Mouse (Mus musculus) cerebellum, adult 2 months (tissue): ENCODE results near the gene Olfr509. TPM values are rescaled to one million over a fixed set of nuclear protein-coding genes. Genes with fewer than 3 reads are reported as not detected.
"Not testable (repeated sequence)": the region's sequence is repeated elsewhere in the genome, so short reads cannot be mapped to it uniquely, and the experiment has no call there.

Experiments used
- DNase-seq, 2 experiments: peaks; one replicate each; pipeline ENCODE4 v3.0.0; 2021
- H3K27ac ChIP-seq: fragments of 200-500 bp; 2 replicates; pipeline ENCODE4 v1.5.1; 2012; ENCODE audit warnings: low read length, control low read depth, inconsistent platforms; ENCODE audit not compliant: insufficient read depth
- H3K27me3 ChIP-seq: fragments of 200-500 bp; 2 replicates; pipeline ENCODE4 v1.6.1; 2012; ENCODE audit warnings: inconsistent platforms, mild to moderate bottlenecking, low read length, moderate library complexity; ENCODE audit not compliant: control insufficient read depth, insufficient read depth
- H3K4me1 ChIP-seq: fragments of 200-500 bp; 2 replicates; pipeline ENCODE4 v1.6.1; 2011; ENCODE audit warnings: low read length; ENCODE audit not compliant: control insufficient read depth, insufficient read depth
- H3K4me3 ChIP-seq: fragments of 200-500 bp; replicated peaks from 2 replicates; pipeline ENCODE3; 2011; ENCODE audit warnings: mild to moderate bottlenecking, low read depth, low read length, control low read depth; ENCODE audit not compliant: insufficient read depth
- CTCF ChIP-seq: fragments of 200-500 bp; IDR thresholded peaks from 2 replicates; pipeline ENCODE4 v1.5.1; 2011; ENCODE audit warnings: low read depth, mild to moderate bottlenecking, control low read depth, low read length, moderate library complexity, borderline replicate concordance; ENCODE audit not compliant: insufficient read depth
- POLR2A ChIP-seq: fragments of 200-500 bp; IDR thresholded peaks from 2 replicates; pipeline ENCODE4 v1.6.1; 2011; ENCODE audit warnings: low read length, control low read depth, borderline replicate concordance; ENCODE audit not compliant: insufficient read depth
- WGBS: fragments of 180-500 bp; shearing (Covaris S2); methylation state at CpG from one replicate; pipeline ENCODE4 v1.1.7; 2018; 5-methylcytosine and 5-hydroxymethylcytosine counted together
- polyA plus RNA-seq: library from polyadenylated mRNA; depleted of rRNA; stranded (reverse); fragments of >200 nt; gene quantifications from 2 replicates; pipeline ENCODE4 v1.2.3, GENCODE M21; 2012; rRNA removed

The Olfr509 gene
- polyA plus RNA-seq, result not detected in 2 replicates

DNA sequence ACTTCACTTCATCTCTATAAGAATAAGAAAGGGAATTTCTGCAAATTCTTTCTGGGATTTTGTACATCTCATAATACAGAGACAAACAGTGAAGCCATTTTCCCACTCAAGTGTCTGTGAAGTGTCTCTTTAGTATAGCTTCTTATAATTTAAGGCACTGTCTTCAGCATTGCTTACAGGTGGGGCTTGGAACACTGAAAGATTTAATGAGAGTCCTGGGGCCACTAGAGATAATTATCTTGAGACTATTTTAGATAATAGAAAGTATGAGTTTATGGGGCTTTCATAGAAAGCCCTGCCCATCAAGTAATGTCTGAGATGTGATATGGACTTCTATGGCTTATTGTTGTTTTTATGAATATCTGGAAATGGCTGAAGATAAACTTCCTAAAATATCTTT, at the start of gene Olfr509:
Gene Olfr509, minus strand, starts transcription at position 101 of the 400 bp plus-strand sequence.
- Histone ChIP-seq H3K4me1 (no peaks in the 10 kb centered on the region), H3K4me3 (no peak within 1 kb of the TSS), H3K27ac (no peak within 1 kb of the TSS), H3K27me3 (no peaks in the 10 kb centered on the region)
- no peak for DNase-seq
- TF ChIP-seq POLR2A, result no peak
- no peak for TF ChIP-seq CTCF

DNA sequence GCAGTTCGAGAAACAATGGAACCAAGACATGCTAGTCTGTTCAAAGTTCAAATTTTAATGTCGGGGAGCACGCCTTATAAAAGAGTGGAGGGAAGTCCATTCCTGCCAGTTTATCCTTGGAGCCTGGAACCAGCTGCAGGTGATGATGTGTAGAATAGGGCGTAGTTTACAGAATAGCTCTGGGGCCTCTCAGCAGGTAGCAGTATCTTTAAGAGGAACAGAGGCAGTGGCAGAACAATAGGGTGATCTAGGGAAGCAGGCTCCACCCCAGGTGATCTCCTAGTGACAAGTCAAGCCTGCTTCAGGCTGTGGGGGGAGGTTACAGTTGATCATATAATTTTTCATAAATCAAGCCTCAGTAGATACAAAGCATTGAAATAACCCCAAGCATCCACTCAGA, 27.2 kb upstream of the Olfr509 start:
- TF ChIP-seq POLR2A (no peak), CTCF (no peak)
- no peaks in the 10 kb centered on the region for H3K27me3 ChIP-seq
- no peak for DNase-seq
- H3K4me1 ChIP-seq, result no peaks in the 10 kb centered on the region
- no peak overlapping the region for H3K4me3 ChIP-seq
- WGBS, result 82% methylated on average over 4 of the region's 4 CpGs
- H3K27ac ChIP-seq, result no peak overlapping the region

DNA sequence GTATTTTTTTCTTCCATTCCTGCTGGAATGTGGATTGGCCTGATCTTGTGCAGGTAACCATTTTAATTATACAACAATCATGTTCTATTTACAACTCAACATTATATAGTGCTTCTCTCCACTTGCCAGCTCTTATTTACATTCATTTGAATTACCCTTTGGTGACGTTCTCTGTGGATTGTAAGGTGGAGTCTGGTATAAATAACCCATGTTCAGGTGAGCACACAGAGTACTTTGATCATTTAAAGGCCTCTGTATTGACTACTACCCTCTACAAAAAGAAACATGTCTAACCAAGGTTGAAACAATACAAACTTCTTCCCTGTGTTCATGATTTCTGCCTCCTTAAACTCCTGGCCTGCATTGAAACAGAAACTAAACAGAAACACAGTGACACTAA, 19.4 kb upstream of the Olfr509 start:
- WGBS, result 64% methylated on average over 1 of the region's 1 CpGs
- Histone ChIP-seq H3K27me3 (no peaks in the 10 kb centered on the region), H3K4me3 (no peak overlapping the region), H3K27ac (no peak overlapping the region), H3K4me1 (no peaks in the 10 kb centered on the region)
- no peak for DNase-seq
- TF ChIP-seq POLR2A, result no peak
- TF ChIP-seq CTCF, result no peak

DNA sequence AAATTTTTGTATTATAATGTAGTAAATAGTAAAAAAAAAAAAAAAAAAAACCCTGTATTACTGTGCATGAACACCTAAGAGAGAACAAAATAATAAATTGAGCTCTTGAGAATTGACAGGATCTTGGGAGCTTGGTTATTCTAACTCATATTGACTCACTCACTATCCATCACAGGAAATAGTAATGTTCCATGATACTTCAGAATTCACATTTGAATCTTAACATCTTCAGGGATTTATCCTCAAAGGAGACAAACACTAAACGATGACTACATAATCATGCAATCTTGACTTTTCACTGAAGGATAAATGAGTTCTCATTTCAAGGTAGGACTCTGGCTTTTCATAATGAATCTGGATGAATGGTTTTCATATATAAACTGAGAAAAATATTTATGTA, 14.4 kb upstream of the Olfr509 start, which contains the start of gene Olfr510:
Gene Olfr510, plus strand, starts transcription at position 301 of the 400 bp plus-strand sequence.
- Histone ChIP-seq H3K27me3 (no peaks in the 10 kb centered on the region), H3K4me1 (no peaks in the 10 kb centered on the region), H3K4me3 (no peak within 1 kb of the TSS), H3K27ac (no peak within 1 kb of the TSS)
- TF ChIP-seq POLR2A (no peak), CTCF (no peak)
- DNase-seq, result no peak
- WGBS, result 93% methylated on average over 1 of the region's 1 CpGs

DNA sequence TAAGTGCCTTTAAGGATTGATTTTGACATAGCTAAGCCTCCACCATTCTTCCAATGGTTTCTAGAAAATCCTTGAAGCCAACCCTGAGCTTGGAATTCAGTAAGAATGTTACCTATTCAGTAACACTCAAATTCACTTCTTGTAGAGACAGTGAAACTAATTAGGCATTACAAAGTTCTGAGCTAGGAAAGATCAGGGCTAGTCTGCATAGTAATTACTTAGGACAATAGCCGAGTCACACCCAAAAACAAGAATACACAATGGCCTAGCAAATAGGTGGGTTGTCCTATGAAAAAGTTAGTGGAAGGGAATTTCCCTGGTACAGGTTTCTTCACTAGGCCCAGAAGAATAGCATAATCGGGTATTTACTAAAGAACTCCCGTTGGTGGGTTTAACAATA, 10.7 kb upstream of the Olfr509 start:
- no peaks in the 10 kb centered on the region for H3K4me1 ChIP-seq
- no peak overlapping the region for H3K4me3 ChIP-seq
- no peak for DNase-seq
- H3K27me3 ChIP-seq, result no peaks in the 10 kb centered on the region
- 89% methylated on average over 3 of the region's 3 CpGs for WGBS
- no peak for TF ChIP-seq CTCF
- TF ChIP-seq POLR2A, result no peak
- no peak overlapping the region for H3K27ac ChIP-seq

DNA sequence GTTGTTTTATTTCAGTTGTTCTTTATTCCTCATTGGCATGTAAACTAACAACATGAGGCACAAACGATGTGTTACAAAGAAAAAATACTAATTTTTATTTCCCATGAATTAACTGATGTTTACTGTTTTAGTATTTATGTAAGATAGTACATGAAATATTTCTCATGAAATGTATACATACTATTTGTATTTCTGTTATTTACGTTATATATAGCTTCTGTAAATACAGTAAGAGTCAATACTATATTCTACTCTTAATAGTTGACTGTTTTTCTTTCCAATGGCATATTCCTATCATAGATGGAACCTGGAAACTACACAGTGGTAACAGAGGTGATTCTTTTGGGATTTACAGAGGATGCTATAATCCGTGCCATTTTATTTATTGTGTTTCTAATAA, 22.0 kb downstream of the Olfr509 start, which contains the start of gene Olfr508:
Gene Olfr508, plus strand, starts transcription at position 301 of the 400 bp plus-strand sequence.
- H3K27me3 ChIP-seq, result no peaks in the 10 kb centered on the region
- no peaks in the 10 kb centered on the region for H3K4me1 ChIP-seq
- no peak within 1 kb of the TSS for H3K4me3 ChIP-seq
- no peak for DNase-seq
- TF ChIP-seq CTCF, result no peak
- TF ChIP-seq POLR2A, result no peak
- WGBS, result 84% methylated on average over 3 of the region's 3 CpGs
- H3K27ac ChIP-seq, result no peak within 1 kb of the TSS

DNA sequence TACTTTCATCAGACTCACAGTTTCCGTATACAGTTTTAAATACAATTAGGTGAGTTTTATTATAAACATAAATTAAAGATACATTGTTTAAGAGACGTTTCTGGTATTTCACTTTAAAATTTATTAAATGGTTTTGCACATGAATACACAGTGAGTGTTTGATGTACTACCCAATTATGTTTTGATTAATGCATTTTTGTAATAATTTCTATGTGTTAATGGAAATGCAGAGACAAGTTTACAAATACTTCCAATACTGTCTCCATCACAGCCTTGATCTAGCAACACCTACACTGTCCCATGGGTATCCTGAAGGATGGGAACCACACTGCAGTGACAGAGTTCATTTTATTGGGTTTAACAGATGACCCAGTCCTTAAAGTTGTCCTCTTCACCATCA, 30.2 kb downstream of the Olfr509 start, which contains the start of gene Olfr507:
Gene Olfr507, plus strand, starts transcription at position 301 of the 400 bp plus-strand sequence.
- WGBS, result 74% methylated on average over 2 of the region's 2 CpGs
- Histone ChIP-seq H3K4me3 (no peak within 1 kb of the TSS), H3K27me3 (no peaks in the 10 kb centered on the region), H3K27ac (no peak within 1 kb of the TSS), H3K4me1 (no peaks in the 10 kb centered on the region)
- TF ChIP-seq CTCF (no peak), POLR2A (no peak)
- no peak for DNase-seq

DNA sequence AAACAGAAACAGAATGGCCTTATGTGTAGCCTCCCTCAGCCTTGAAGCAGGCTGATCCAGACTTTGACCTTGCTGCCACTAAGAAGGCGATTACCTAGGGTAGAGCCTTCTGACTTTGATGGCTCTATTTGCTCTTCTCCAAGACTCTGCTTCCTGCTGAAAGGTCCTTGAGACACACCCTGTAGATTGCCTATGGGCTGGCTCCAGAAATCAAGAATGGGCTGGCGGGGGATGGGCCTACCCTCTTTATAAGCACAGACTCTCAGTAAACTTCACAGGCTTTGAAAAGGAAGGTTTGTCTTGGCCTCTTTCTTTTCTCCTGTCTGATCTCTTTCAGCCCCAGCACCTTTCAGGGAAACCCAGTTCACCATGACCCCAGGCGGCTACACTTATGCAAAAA, 34.9 kb downstream of the Olfr509 start:
- not testable (repeated sequence) for H3K27ac ChIP-seq, H3K4me3 ChIP-seq, H3K4me1 ChIP-seq, H3K27me3 ChIP-seq, DNase-seq
- 51% methylated on average over 3 of the region's 3 CpGs for WGBS
